Mouse (Mus musculus) lung, postnatal 0 days (tissue): ENCODE measurements around the gene Atxn7l1. TPM values are rescaled to one million over a fixed set of nuclear protein-coding genes. Genes with fewer than 3 reads are reported as not detected.

ENCODE experiments used
- ATAC-seq: fragments of 200-750 bp; cut with Nextera tagmentation; 2 replicates; pipeline ENCODE4 v1.8.0; 2017; ENCODE audit warnings: moderate library complexity
- DNase-seq: peaks from one replicate; pipeline ENCODE4 v3.0.0-alpha.2; 2016; ENCODE audit warnings: low spot score
- H3K27ac ChIP-seq: fragments of 300-500 bp; sonication (generic); 2 replicates; pipeline ENCODE4 v1.5.1; 2014; ENCODE audit warnings: antibody characterized with exemption, mild to moderate bottlenecking, low read length, mixed read lengths
- H3K27me3 ChIP-seq: fragments of 300-500 bp; sonication (generic); replicated peaks from 2 replicates; pipeline ENCODE4 v1.6.1; 2014; ENCODE audit warnings: low read length, mixed read lengths; ENCODE audit not compliant: insufficient read depth
- H3K36me3 ChIP-seq: fragments of 300-500 bp; sonication (generic); 2 replicates; pipeline ENCODE4 v1.6.1; 2014; ENCODE audit warnings: low read length, mixed read lengths; ENCODE audit not compliant: insufficient read depth
- H3K4me1 ChIP-seq: fragments of 300-500 bp; sonication (generic); 2 replicates; pipeline ENCODE4 v1.6.1; 2014; ENCODE audit warnings: antibody characterized with exemption, low read depth, low read length, mixed read lengths; ENCODE audit not compliant: insufficient read depth
- H3K4me2 ChIP-seq: fragments of 300-500 bp; sonication (generic); replicated peaks from 2 replicates; pipeline ENCODE4 v1.6.1; 2014; ENCODE audit warnings: low read depth, mild to moderate bottlenecking, low read length, moderate library complexity, mixed read lengths
- H3K4me3 ChIP-seq: fragments of 300-500 bp; sonication (generic); 2 replicates; pipeline ENCODE4 v1.5.1; 2014; ENCODE audit warnings: low read depth, low read length
- H3K9ac ChIP-seq: fragments of 300-500 bp; sonication (generic); replicated peaks from 2 replicates; pipeline ENCODE4 v1.6.1; 2014; ENCODE audit warnings: low read depth, mild to moderate bottlenecking
- H3K9me3 ChIP-seq: fragments of 300-500 bp; sonication (generic); 2 replicates; pipeline ENCODE4 v1.6.1; 2016; ENCODE audit warnings: low read length, mixed read lengths
- CTCF ChIP-seq: IDR thresholded peaks from 2 replicates; pipeline ENCODE4 v1.5.1; 2016; ENCODE audit warnings: antibody characterized with exemption, mild to moderate bottlenecking
- EP300 ChIP-seq: IDR thresholded peaks from 2 replicates; pipeline ENCODE4 v1.6.1; 2016; ENCODE audit warnings: antibody characterized with exemption, mild to moderate bottlenecking, control low read depth
- WGBS: fragments of 180-500 bp; shearing (Covaris S2); extraction: QIAGEN DNeasy Blood & Tissue Kit; methylation state at CpG from one replicate; pipeline ENCODE4 v1.1.7; 2014; 5-methylcytosine and 5-hydroxymethylcytosine counted together
- polyA plus RNA-seq: library from polyadenylated mRNA; unstranded; fragments of >200 nt; fragmentation: Nextera tagmentation; extraction: Ambion mirVana; gene quantifications from 2 replicates; pipeline ENCODE4 v1.2.1, GENCODE M21; 2015

The Atxn7l1 gene
- polyA plus RNA-seq, 1 experiment from 2014 or later: 10.2 TPM

DNA sequence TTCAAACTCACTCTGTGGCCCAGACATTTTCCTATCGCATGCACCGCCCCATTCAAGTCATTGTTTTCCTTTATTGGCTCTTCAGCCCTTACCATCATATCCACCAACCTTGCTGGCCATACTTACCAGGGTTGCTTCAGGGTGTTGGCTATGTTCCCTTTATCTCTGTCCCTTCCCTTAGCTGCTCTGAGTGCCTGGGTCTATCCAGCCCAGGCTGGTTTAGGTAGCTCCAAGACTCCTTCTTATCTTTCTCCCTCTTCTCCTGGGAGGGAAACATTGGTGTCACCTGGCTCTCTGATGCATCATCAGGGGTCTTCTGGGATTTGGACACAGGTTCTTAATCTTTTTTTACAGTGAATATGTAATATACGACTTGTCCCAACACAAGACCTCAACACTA, 36.6 kb downstream of the Atxn7l1 start:
- no peaks in the 10 kb centered on the region for H3K36me3 ChIP-seq
- H3K9me3 ChIP-seq: no peaks in the 10 kb centered on the region
- no peaks in the 10 kb centered on the region for H3K27me3 ChIP-seq
- ATAC-seq: no peak
- H3K4me1 ChIP-seq: no peaks in the 10 kb centered on the region; the same call in 1 of the 2 replicates
- H3K4me2 ChIP-seq: no peak overlapping the region
- no peak overlapping the region for H3K4me3 ChIP-seq
- no peak overlapping the region for H3K27ac ChIP-seq
- DNase-seq: no peak
- H3K9ac ChIP-seq: no peak overlapping the region
- 90% methylated on average over 3 of the region's 3 CpGs for WGBS
- TF ChIP-seq EP300 (no peak), CTCF (no peak)

DNA sequence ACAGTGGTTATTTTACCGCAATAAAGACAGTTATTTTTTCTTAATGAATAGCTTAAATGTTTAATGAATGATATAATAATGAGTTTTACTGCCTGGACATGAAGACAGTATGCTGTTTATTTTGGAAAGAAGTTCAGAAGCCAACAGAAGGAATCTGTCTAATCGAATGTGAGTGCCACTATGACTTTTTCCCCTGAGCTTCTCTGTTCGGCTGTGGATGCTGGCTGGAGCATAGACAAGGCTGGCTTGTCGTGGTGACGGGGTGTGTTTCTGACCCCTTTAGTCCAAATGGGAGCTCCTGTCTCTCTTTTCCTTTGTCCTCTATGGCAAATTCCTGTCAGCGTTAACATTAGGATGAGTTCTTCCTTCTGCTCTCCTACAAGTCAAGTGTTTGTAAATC, 37.6 kb downstream of the Atxn7l1 start:
- H3K4me3 ChIP-seq: no peak overlapping the region
- TF ChIP-seq EP300 (no peak), CTCF (no peak)
- H3K9me3 ChIP-seq: no peaks in the 10 kb centered on the region
- H3K36me3 ChIP-seq: no peaks in the 10 kb centered on the region
- H3K27ac ChIP-seq: no peak overlapping the region
- no peak for ATAC-seq
- peak; percentile 12 for DNase-seq
- H3K27me3 ChIP-seq: no peaks in the 10 kb centered on the region
- H3K9ac ChIP-seq: no peak overlapping the region
- no peaks in the 10 kb centered on the region; the same call in 1 of the 2 replicates for H3K4me1 ChIP-seq
- 45% methylated on average over 6 of the region's 6 CpGs for WGBS
- H3K4me2 ChIP-seq: no peak overlapping the region

DNA sequence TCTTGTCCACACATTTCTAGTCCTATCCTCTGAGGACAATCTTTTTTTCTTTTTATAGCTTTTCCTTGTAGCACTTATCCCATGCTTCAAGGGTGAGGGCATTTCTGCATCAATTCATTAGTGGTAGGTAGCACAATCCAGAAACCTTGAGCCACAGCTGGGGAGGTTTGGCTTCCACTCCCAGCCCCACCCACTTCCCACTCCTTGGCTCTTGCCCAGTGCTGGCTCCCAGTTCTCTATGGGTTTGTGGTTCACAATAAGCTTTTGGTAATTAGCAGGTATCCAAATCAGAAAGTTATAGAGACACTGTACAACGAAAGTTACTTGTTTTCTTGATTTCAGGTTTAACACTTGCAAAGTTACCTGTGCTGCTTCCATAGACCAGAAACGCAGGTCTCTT, 38.8 kb downstream of the Atxn7l1 start:
- Histone ChIP-seq H3K4me3 (no peak overlapping the region), H3K9ac (no peak overlapping the region), H3K4me1 (no peaks in the 10 kb centered on the region; the same call in 1 of the 2 replicates), H3K9me3 (no peaks in the 10 kb centered on the region), H3K4me2 (no peak overlapping the region), H3K36me3 (no peaks in the 10 kb centered on the region), H3K27me3 (no peaks in the 10 kb centered on the region), H3K27ac (no peak overlapping the region)
- WGBS: 94% methylated on average over 2 of the region's 2 CpGs
- DNase-seq: no peak
- TF ChIP-seq CTCF: no peak
- TF ChIP-seq EP300: no peak
- no peak for ATAC-seq

DNA sequence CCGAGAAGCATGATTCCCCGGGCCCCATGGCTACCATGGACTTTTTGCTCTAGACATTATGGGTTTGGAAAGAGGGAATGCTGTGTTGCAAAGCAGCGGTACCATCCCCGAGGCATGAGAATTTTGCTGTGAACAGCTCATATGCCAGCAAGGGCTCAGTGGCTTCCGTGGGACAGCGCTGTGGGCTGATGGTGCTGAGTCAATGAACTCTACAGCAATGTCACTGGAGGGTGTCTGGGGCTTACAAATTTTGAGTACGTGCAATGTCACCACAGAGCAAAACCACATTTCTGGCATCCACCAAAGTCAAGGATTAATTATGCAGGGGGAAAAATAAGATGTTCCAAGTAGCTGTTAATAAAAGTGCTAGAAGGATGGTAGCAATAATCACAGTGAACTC, 42.6 kb downstream of the Atxn7l1 start:
- Histone ChIP-seq H3K9me3 (no peaks in the 10 kb centered on the region), H3K4me3 (no peak overlapping the region), H3K4me1 (peaks cover 6% of the 10 kb centered on the region; the same call in 1 of the 2 replicates), H3K36me3 (no peaks in the 10 kb centered on the region; the same call in 1 of the 2 replicates), H3K27me3 (no peaks in the 10 kb centered on the region), H3K4me2 (no peak overlapping the region), H3K27ac (no peak overlapping the region), H3K9ac (no peak overlapping the region)
- ATAC-seq (no peak), DNase-seq (no peak)
- TF ChIP-seq CTCF (no peak), EP300 (no peak)
- 91% methylated on average over 7 of the region's 7 CpGs for WGBS

DNA sequence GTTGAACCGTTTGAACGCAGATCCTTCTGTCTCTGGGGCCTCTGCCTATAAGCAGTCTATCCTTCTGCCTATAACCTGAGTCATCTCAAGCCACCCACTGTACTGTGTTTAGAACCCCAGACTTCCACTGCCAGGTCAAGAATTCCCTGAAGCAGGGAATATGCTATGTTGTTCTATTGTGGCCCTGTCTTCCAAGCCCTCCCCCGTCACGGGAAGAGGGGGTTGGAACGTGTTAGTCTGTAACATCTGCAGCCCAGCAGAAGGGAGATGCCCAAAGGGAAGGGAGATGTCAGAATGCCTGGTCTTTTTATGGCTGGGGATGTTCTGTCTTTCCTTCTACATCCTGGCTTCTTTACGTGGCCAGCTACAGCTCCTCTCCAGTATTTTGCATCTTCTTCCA, 43.1 kb downstream of the Atxn7l1 start:
- Histone ChIP-seq H3K9ac (no peak overlapping the region), H3K9me3 (no peaks in the 10 kb centered on the region), H3K27ac (no peak overlapping the region), H3K4me3 (no peak overlapping the region), H3K36me3 (no peaks in the 10 kb centered on the region; the same call in 1 of the 2 replicates), H3K27me3 (no peaks in the 10 kb centered on the region), H3K4me2 (no peak overlapping the region), H3K4me1 (peaks cover 6% of the 10 kb centered on the region; the same call in 1 of the 2 replicates)
- 75% methylated on average over 6 of the region's 6 CpGs for WGBS
- TF ChIP-seq CTCF (no peak), EP300 (no peak)
- no peak for ATAC-seq
- no peak for DNase-seq

DNA sequence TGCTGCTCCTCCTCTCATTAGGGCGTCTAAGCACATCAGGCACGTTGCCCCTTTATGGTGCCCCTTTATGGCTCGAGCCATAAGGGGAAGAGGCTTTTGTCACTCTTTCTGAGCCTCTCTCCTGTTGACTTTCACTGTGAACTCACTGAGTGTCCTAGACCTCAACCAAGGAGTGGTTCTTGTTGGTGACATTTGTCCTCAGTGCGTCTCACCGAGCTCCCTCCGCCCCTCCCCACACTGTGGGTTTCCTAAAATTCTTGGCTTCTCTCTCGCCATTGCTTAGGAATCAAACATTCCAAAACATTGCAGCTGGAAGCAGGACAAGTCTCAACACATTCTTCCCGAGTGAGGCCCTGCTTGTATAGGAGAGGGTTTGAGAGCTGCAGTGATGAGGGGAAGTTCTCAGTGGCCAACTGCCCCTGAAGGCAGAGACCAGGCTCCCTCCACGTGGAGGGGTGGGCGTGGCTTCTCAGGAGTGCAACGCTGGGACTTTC, 46.0 kb downstream of the Atxn7l1 start:
- 32% methylated on average over 11 of the region's 11 CpGs for WGBS
- no peak overlapping the region for H3K9ac ChIP-seq
- no peaks in the 10 kb centered on the region; the same call in 1 of the 2 replicates for H3K36me3 ChIP-seq
- H3K27ac ChIP-seq: no peak overlapping the region
- ATAC-seq (peak; percentile 87), DNase-seq (peak; percentile 88)
- TF ChIP-seq EP300 (no peak), CTCF (no peak)
- H3K4me1 ChIP-seq: peaks cover 6% of the 10 kb centered on the region; the same call in 1 of the 2 replicates
- no peak overlapping the region for H3K4me3 ChIP-seq
- H3K9me3 ChIP-seq: no peaks in the 10 kb centered on the region
- no peaks in the 10 kb centered on the region for H3K27me3 ChIP-seq
- H3K4me2 ChIP-seq: no peak overlapping the region; the same call in 1 of the 2 replicates
